Mouse (Mus musculus) embryo, embryonic 9.5 days (tissue): ENCODE data around the gene Fxyd1.

Experiments
- DNase-seq: peaks from one replicate; pipeline ENCODE4 v3.0.0-alpha.2; 2017; ENCODE audit errors: extremely low spot score

The Fxyd1 gene

DNA sequence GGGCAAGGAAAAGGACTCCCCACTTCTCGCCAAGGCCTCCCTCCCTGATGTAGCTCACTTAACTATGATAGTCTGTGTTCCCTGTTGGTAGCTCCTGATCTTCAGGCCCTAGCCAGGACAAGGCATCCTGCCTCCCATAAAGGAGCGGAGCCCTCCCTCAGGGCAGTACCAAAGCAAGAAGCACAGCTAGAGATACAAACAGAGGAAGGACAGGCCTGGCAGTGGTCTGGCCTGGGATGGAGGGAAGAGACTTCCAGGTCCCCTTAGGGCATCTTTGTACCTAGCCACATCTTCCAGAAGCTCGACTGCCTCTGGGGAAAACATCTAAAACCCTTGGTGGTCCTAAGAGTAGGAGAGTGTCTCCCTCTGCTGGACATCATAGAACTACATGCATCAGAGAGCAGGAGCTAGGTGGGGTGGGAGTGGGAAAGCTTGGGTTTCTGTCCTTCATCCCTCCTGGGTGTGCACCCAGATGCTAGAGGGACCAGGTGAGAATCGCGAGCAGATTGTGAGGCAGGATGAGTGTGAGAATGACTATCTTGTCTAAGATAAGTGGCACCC lies 21.0 kb upstream of the Fxyd1 start:
- peak; percentile 44 for DNase-seq

GRCm38 (mm10) chr7:31077470-31077869 lies 20.5 kb upstream of the Fxyd1 start:
- no peak for DNase-seq

GRCm38 (mm10) chr7:31076492-31076891 lies 19.5 kb upstream of the Fxyd1 start, which contains the start of gene Fxyd3:
Gene Fxyd3 (minus strand): TSS chr7:31076704.
- no peak for DNase-seq

GRCm38 (mm10) chr7:31074713-31075069 lies 17.7 kb upstream of the Fxyd1 start:
- DNase-seq, result no peak

DNA sequence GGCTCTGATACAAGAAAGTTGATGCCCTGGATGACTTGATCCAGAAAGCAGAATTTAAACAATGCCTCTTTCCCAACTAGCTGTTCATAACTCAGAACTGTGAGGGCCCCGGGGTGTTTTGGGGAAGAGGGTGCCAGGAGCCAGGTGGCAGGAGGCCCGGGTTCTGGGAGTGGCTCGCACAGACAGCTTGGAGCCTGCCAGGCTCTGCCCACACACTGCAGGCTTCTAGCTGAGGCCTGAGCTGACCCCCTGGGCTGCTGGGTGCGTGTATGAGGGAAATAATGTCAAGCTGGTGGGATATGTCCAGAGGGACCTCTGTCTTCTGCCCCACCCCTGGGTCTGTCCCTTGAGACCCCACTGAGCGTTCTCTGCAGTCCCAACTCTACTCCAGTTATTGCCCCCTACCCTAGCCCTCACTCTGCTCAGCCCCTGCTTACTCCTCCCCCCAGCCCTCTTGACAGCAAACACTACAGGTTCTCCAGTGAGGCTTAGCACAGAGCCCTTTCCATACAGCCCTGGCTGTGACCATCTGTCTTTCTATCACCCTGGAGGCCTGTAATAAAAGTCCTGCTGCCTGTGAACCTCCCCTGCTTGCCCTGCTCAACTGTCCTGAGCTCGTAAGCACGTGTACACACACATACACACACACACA lies 17.2 kb upstream of the Fxyd1 start:
- no peak for DNase-seq

GRCm38 (mm10) chr7:31073546-31073945 lies 16.5 kb upstream of the Fxyd1 start:
- DNase-seq, result no peak

- DNase-seq, result no peak
These were observed 15.3 kb upstream of the Fxyd1 start for GRCm38 (mm10) chr7:31072326-31072725.

GRCm38 (mm10) chr7:31070324-31070723 lies 13.3 kb upstream of the Fxyd1 start:
- no peak for DNase-seq

DNA sequence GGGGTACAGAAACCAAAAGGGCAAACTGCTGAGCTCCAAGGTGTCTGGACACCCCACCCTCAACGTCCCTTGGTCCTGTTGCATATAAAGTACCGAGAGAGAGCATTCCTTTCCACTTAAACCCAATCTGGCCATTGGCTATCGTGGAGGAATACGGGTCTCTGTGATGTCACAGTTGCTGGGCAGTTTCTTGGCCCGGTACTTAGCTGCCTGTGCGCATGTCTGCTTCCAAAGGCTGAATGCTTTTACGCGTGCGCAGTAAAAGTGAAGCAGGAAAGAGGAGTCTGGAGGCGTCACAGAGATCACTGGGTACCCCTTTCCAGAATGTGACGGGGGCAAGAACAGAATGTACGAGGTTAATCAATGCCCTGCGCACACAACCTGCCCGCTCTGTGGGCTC lies 12.5 kb upstream of the Fxyd1 start:
- no peak for DNase-seq

DNA sequence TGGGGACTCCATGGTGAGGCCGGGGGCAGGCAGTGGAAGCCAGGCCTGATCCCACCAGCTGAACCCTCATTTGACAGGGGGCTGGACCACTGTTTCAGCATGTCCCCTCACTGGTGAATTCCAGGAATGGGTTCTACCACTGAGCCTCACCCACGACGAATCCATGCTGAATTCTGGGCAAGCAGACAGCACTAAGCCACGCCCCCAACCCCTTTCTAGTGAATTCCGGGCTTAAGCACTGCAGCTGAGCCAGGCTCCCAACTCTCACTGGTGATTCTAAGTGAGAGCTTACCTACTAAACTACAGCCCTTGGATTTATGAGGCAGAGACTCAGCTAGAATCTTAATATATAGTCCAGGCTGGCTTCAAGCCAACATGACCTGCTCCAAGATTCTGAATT lies 10.8 kb upstream of the Fxyd1 start:
- DNase-seq, result no peak

GRCm38 (mm10) chr7:31063074-31063560 lies 6.1 kb upstream of the Fxyd1 start:
- DNase-seq, result no peak

DNA sequence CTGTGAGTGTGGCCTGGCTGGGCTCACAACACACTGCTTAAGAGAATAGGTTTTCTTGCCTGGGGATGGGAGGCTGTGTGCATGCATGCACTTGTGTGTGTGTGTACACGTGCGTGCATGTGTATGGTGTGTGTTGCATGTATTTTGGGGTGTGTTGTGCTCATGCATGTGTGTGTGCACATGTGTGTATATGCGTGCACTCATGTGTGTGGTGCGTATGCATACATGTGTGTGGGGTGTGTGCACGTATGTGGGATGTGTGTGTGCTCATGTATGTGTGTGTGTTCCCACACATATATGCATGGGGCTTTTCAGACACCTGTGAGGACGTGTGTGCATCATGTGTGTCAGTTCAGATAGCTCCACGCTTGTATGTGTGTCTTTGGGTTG lies 3.6 kb upstream of the Fxyd1 start:
- DNase-seq, result no peak

DNA sequence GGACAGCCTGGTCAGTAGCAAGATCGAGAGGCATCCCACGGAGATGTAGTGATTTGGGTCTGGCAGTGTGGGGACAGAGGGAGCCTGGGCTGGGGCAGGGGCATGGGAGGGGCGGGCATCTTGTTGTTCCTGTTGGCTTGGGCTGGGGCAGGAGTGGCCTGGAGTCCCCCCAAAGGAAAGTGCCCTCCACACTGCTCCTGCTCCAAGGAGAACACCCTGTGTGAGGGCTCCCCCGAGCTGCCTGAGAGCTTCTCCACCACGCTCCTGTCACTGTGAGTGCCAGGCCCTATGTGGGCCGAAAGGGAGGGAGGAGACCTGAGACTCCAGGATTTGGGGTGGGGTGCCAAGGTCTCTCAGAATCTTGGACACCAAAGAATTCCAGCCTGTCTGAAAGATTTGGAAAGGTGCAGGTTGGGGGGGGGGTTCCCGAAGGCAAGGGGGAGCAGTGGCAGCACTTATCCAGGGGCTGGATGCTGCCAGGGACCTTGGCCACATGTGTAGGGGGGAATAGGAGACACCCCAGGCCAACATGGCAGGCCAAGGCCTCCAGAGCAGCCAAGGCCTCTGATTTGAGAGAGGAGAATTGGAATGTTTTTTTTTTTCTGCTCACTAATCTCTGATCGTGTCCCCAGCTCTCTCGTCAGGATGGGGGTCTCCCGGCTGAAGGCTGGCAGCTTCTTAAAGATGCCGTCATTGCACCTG lies 3.1 kb upstream of the Fxyd1 start:
- DNase-seq, result no peak

- peak; percentile 89 for DNase-seq
These were observed 2.1 kb upstream of the Fxyd1 start, which contains the start of gene Lgi4 for GRCm38 (mm10) chr7:31059108-31059507. Gene Lgi4 (plus strand): TSS chr7:31059342.

DNA sequence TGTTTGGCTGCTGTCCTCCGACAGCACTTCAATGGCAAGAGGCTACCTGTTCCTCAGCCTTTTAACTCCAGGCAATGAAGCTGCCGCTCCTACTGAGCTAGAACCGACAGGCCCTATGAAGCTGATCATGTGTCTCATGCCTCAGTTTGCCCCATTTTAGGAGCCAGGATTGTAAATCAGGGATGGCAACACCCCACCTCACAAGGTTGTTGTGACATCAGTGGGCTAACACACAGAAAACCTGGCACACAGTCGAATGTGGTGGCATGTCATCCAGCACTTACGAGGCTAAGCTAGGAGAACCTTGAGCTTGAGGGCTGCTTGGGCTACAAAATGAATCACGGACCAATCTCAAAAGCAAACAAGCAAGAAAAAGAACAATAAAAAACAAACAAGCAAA lies 1.2 kb upstream of the Fxyd1 start:
- DNase-seq, result no peak

GRCm38 (mm10) chr7:31057730-31058129 lies 731 bp upstream of the Fxyd1 start:
- DNase-seq, result no peak

DNA sequence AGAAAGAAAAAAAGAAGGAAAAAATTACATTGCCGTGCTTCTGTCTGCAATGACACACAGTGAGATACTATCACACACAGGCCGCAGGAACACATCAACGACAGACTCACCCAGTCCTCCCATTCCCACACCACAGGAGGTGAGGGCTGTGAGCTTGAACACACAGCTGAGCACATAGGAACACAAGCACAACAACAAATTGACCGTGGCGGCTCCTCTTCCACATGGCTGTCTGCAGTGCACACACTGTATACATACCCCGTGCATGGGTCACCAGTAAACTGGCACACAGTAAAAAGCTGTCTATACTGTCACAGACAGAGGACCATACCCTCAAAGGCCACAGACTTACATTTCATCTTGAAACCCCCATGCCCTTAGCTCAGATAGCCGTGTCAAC lies 551 bp downstream of the Fxyd1 start:
- no peak for DNase-seq

GRCm38 (mm10) chr7:31055883-31056282 lies 1.1 kb downstream of the Fxyd1 start:
- DNase-seq, result no peak

DNA sequence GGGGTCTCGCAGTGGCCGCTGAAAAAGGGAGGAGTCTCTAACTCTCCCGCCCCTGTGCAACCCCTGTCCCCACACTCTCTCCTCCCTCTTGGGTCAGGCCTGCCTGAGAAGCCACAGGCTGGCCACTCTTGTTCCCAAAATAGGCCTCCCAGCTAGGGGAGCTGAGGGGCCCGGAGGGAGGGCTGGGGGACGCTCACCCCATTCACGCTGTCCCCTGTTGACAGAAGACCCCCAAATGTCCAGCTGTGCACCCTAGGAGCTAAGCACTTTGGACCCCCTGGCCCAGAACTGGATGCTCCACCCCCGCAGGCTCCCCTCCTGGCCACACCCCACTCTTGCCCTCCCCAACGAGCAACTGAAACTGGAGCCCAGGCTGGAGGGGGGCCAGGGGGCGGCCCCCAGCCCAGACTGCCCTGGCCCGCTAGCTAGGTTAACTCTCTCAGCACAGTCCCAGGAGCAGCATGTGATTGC lies 1.6 kb downstream of the Fxyd1 start:
- DNase-seq, result peak; percentile 47

DNA sequence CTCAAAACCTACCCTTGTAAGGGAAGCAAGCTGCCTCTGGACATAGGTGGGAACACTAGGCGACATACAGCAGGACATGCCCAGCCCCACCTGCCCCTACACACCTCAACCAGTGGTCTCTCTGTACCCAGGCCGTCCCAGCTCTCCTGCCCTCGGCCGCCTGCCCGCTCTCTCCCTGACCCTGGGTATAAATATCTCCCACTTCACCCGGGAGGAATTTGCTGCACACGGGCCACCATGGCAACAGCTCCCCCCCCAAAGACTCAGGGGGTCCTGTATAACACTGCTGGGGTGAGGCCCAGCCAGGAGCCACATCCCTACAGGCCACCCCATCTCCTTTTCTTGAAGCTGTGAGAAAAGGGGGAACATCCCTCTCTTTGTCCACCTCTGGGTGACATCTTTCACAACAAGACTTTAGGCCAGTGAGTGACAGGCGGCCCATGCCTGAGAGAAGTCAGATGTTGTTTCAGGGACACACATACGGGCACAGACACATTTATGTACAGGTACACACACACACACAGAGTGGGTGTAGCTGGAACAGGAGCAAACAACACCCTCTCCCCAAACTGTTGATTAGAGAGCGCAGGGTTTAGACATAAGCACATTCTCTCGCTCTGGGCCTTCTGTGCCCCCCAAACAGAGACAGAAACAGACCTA lies 2.2 kb downstream of the Fxyd1 start:
- DNase-seq, result no peak

GRCm38 (mm10) chr7:31053882-31054447 lies 3.0 kb downstream of the Fxyd1 start:
- no peak for DNase-seq
